Mouse (Mus musculus): Measurements from ENCODE around the gene Pdzd3. TPM values are rescaled to one million over a fixed set of nuclear protein-coding genes. Genes with fewer than 3 reads are reported as not detected.

The Pdzd3 gene
- polyA plus RNA-seq (2012; rRNA removed): 0.75 and 0.79 TPM in 2 replicates

GRCm38 (mm10) chr9:44251314-44251713 lies at the start of gene Pdzd3:
Pdzd3 (minus strand) TSS chr9:44251471.

GRCm38 (mm10) chr9:44288076-44288958 lies 37.0 kb upstream of the Pdzd3 start, which contains the start of gene Abcg4:
Abcg4 (minus strand) TSS chr9:44288615.

GRCm38 (mm10) chr9:44268432-44268831 lies 17.2 kb upstream of the Pdzd3 start, which contains the start of gene Nlrx1:
Nlrx1 (minus strand) TSS chr9:44268599.

GRCm38 (mm10) chr9:44240399-44240798 lies 10.9 kb downstream of the Pdzd3 start, which contains the start of gene Ccdc153:
Ccdc153 (plus strand) TSS chr9:44240676.

GRCm38 (mm10) chr9:44233802-44234478 lies 17.3 kb downstream of the Pdzd3 start, which contains the start of gene Cbl:
Cbl (minus strand) TSS chr9:44234049.

Other genes with a start within 250 kb of the Pdzd3 start
- gene Thy1, start 208.1 kb downstream of the Pdzd3 start, polyA plus RNA-seq (2012; rRNA removed): 89.1 and 94.5 TPM in 2 replicates
- gene Usp2, start 184.4 kb downstream of the Pdzd3 start, polyA plus RNA-seq (2012; rRNA removed): 3.0 and 3.5 TPM in 2 replicates
- gene Mfrp, start 149.7 kb downstream of the Pdzd3 start, polyA plus RNA-seq (2012; rRNA removed): 0.51 and 1.5 TPM in 2 replicates
- gene C1qtnf5, start 144.2 kb downstream of the Pdzd3 start, polyA plus RNA-seq (2012; rRNA removed): 9.3 and 11.2 TPM in 2 replicates
- 0.14 and 0.20 TPM in 2 replicates for gene Gm49380, start 138.0 kb downstream of the Pdzd3 start, polyA plus RNA-seq (2012; rRNA removed)
- 23.1 and 24.4 TPM in 2 replicates for gene Rnf26, start 138.0 kb downstream of the Pdzd3 start, polyA plus RNA-seq (2012; rRNA removed)
- gene Mcam, start 117.0 kb downstream of the Pdzd3 start, polyA plus RNA-seq (2012; rRNA removed): 17.9 and 19.4 TPM in 2 replicates
- 22.3 and 23.5 TPM in 2 replicates for gene Cbl, start 17.4 kb downstream of the Pdzd3 start, polyA plus RNA-seq (2012; rRNA removed)
- gene Ccdc153, start 10.8 kb downstream of the Pdzd3 start, polyA plus RNA-seq (2012; rRNA removed): 1.2 and 2.8 TPM in 2 replicates
- 3.6 and 3.8 TPM in 2 replicates for gene Nlrx1, start 17.1 kb upstream of the Pdzd3 start, polyA plus RNA-seq (2012; rRNA removed)
- gene Abcg4, start 37.1 kb upstream of the Pdzd3 start, polyA plus RNA-seq (2012; rRNA removed): 82.8 and 93.4 TPM in 2 replicates
- 42.4 and 43.8 TPM in 2 replicates for gene Hinfp, start 54.2 kb upstream of the Pdzd3 start, polyA plus RNA-seq (2012; rRNA removed)
- gene C2cd2l, start 68.8 kb upstream of the Pdzd3 start, polyA plus RNA-seq (2012; rRNA removed): 56.8 and 62.1 TPM in 2 replicates
- gene Dpagt1, start 74.5 kb upstream of the Pdzd3 start, polyA plus RNA-seq (2012; rRNA removed): 37.3 and 39.1 TPM in 2 replicates
- gene H2afx, start 83.2 kb upstream of the Pdzd3 start, polyA plus RNA-seq (2012; rRNA removed): 123 and 133 TPM in 2 replicates
- 37.8 and 38.9 TPM in 2 replicates for gene Hmbs, start 92.8 kb upstream of the Pdzd3 start, polyA plus RNA-seq (2012; rRNA removed)
- 31.1 and 35.4 TPM in 2 replicates for gene Vps11, start 110.2 kb upstream of the Pdzd3 start, polyA plus RNA-seq (2012; rRNA removed)
- 49.9 and 50.9 TPM in 2 replicates for gene Hyou1, start 128.0 kb upstream of the Pdzd3 start, polyA plus RNA-seq (2012; rRNA removed)
- 60.4 and 61.0 TPM in 2 replicates for gene Slc37a4, start 145.4 kb upstream of the Pdzd3 start, polyA plus RNA-seq (2012; rRNA removed)
- 785 and 795 TPM in 2 replicates for gene Rps25, start 155.7 kb upstream of the Pdzd3 start, polyA plus RNA-seq (2012; rRNA removed)
- gene Trappc4, start 156.1 kb upstream of the Pdzd3 start, polyA plus RNA-seq (2012; rRNA removed): 207 and 215 TPM in 2 replicates
- 55.8 and 58.3 TPM in 2 replicates for gene Ccdc84, start 167.1 kb upstream of the Pdzd3 start, polyA plus RNA-seq (2012; rRNA removed)
- gene Foxr1, start 189.7 kb upstream of the Pdzd3 start, polyA plus RNA-seq (2012; rRNA removed): not detected in 2 replicates
- 0.08 TPM in 1 of 2 replicates, not detected in the other for gene Upk2, start 203.5 kb upstream of the Pdzd3 start, polyA plus RNA-seq (2012; rRNA removed)
- gene Bcl9l, start 231.4 kb upstream of the Pdzd3 start, polyA plus RNA-seq (2012; rRNA removed): 13.9 and 19.7 TPM in 2 replicates